Mouse (Mus musculus): Measurements from ENCODE around the gene Ddi2. TPM values are rescaled to one million over a fixed set of nuclear protein-coding genes. Genes with fewer than 3 reads are reported as not detected.

Ddi2 gene
- polyA plus RNA-seq, 1 experiment from 2014 or later = 37.7 TPM

- Histone ChIP-seq H3K36me3 (ENCODE audit: inconsistent target) (no peaks in the 10 kb centered on the region), H3K4me3 (ENCODE audit: inconsistent target) (no peak overlapping the region), H3K27ac (no peak overlapping the region), H3K79me2 (ENCODE audit: inconsistent target) (no peaks in the 10 kb centered on the region)
- 95% methylated on average over 17 of the region's 19 CpGs for WGBS (ENCODE audit: missing documents)
Observed at GRCm38 (mm10) chr4:141755375-141755930, 32.2 kb upstream of the Ddi2 start.

DNA sequence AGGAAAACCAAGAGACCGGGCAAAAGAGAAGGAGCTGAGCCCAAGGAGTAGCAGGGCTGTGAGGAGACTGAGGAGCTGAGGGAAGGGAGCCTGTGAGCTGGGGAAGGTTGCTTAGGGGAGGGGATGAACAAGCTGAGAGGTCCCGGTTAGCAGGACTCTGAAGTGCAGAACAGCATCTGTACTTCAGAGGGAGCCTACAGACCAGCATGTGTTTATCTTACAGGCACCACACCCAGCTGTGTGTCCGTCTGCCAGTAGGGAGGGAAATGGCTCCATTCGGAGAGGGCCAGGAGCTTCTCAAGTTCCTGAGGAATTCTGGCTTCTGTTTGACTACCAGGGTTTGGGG lies 28.8 kb upstream of the Ddi2 start:
- Histone ChIP-seq H3K27ac (no peak overlapping the region), H3K4me3 (ENCODE audit: inconsistent target) (no peak overlapping the region), H3K79me2 (ENCODE audit: inconsistent target) (no peaks in the 10 kb centered on the region), H3K36me3 (ENCODE audit: inconsistent target) (no peaks in the 10 kb centered on the region)
- 41% methylated on average over 4 of the region's 4 CpGs for WGBS (ENCODE audit: missing documents)

DNA sequence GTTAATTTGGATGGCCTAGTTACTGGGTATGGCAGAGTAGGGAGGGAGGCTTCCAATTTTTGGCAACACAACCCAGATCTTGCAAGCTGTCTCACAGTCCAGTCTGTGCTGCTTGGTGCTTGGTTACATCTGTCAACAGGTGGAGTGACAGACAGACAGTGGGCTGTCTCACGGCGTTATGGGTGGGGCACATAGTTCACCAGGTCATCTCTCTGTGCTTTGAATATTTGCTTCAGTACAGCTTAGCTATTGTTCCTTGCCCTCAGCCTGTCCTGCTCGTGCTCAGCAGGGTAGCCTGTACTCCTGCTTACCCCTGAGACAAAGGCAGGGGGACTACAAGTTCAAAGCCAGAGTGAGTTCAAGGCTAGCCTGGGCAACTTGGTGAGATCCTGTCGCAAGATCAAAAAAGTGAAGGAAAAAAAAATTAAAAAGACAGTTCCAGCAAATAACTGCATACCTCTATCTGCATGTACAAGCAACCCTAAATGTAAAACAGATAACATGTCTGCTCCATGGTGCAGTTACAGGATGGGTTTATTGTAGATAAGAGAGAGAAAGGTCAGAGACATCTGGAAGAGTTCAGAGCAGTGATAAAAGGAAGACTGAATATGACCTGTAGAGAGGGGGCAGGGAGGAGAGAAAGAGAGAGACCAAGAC lies 28.3 kb upstream of the Ddi2 start:
- no peaks in the 10 kb centered on the region for H3K36me3 ChIP-seq (ENCODE audit: inconsistent target)
- WGBS (ENCODE audit: missing documents) = 79% methylated on average over 4 of the region's 4 CpGs
- no peak overlapping the region for H3K27ac ChIP-seq
- no peaks in the 10 kb centered on the region for H3K79me2 ChIP-seq (ENCODE audit: inconsistent target)
- H3K4me3 ChIP-seq (ENCODE audit: inconsistent target) = no peak overlapping the region

- Histone ChIP-seq H3K27ac (no peak overlapping the region), H3K79me2 (ENCODE audit: inconsistent target) (no peaks in the 10 kb centered on the region), H3K4me3 (ENCODE audit: inconsistent target) (no peak overlapping the region), H3K36me3 (ENCODE audit: inconsistent target) (no peaks in the 10 kb centered on the region)
- 82% methylated on average over 3 of the region's 3 CpGs for WGBS (ENCODE audit: missing documents)
Observed at GRCm38 (mm10) chr4:141750826-141751225, 27.6 kb upstream of the Ddi2 start.

DNA sequence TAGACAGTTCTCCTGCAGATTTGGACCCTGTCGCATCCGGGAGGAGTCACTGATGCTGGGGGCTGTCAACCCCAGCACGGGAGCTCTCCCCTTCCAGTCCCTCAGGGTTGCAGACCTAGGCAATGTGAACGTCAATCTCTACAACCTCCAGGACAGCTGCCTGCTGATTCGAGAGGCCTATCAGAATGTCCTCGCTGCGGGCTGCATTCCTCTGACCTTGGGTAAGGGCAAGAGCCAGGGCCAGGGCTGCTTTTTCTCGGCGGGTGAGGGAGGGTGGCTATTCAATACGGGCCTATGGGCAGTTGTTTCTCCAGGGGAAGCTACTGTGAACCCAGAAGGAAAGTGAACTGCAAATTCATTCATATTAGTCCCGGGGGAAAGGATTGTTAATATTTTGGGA lies 26.3 kb upstream of the Ddi2 start:
- Histone ChIP-seq H3K79me2 (ENCODE audit: inconsistent target) (no peaks in the 10 kb centered on the region), H3K4me3 (ENCODE audit: inconsistent target) (no peak overlapping the region), H3K27ac (no peak overlapping the region), H3K36me3 (ENCODE audit: inconsistent target) (no peaks in the 10 kb centered on the region)
- WGBS (ENCODE audit: missing documents) = 78% methylated on average over 11 of the region's 11 CpGs

DNA sequence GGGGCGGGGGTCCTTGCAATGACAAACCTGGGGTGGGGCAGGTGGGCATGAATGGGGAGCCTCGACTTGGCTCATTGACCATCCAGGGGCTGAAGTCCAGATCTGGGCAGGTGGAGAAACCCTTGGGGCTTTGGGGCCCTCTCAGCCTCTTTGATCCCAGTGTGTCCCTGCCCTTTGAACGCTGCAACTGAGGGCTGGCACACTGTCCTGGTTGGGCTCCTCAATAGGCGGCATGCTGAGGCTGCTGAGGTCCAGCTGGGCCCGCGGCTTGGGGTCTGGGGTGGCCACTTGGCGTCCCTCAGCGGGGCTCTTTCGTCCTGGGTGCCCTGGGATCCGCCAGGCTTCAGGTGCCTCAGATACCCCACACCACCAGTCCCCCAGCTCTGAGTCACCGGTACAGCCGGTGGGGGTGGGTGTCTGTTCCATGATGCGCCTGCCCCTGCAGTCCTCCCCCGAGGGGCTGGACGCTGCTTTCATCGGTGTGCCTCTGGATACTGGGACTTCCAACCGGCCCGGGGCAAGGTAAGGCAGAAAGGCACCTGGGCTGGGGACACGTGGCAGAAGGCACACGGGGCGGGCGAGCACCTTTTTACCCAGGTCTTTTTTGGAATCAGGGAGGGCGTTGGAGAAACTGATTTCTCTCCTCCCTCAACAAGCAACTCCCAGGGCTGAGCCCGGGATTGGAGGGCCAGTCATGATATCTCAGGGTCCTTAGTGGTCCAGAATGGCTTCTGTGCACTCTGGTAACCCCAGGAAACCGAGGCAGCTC lies 23.5 kb upstream of the Ddi2 start, which contains the start of gene Agmat:
Gene Agmat (plus strand): TSS at position 95 of the 769 bp plus-strand sequence.
- no peak within 1 kb of the TSS for H3K27ac ChIP-seq
- no peaks in the 10 kb centered on the region for H3K36me3 ChIP-seq (ENCODE audit: inconsistent target)
- WGBS (ENCODE audit: missing documents) = 50% methylated on average over 25 of the region's 25 CpGs
- no peak within 1 kb of the TSS for H3K4me3 ChIP-seq (ENCODE audit: inconsistent target)
- H3K79me2 ChIP-seq (ENCODE audit: inconsistent target) = no peaks in the 10 kb centered on the region

- 100% methylated on average over 4 of the region's 4 CpGs for WGBS (ENCODE audit: missing documents)
Observed at GRCm38 (mm10) chr4:141742381-141742780, 19.2 kb upstream of the Ddi2 start.

DNA sequence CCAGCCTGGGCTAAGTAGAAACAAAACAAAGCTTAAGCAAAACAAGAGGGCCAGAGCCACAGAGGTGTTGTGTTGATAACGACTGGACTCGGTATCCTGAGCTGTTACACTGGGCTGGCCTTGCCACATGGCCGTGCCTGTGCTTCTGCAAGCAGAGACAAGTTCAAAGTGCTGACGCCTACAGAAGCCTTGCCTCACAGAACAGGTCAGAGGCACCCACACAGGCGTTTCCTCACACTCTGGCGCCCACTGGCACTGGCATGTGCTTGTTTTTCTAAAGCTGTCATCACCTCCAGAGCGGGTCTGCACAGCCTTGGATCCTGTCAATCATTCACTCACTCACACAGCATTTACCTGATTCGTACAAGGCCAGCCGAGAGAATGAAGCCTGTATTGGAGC lies 18.6 kb upstream of the Ddi2 start:
- 85% methylated on average over 9 of the region's 9 CpGs for WGBS (ENCODE audit: missing documents)
- no peaks in the 10 kb centered on the region for H3K36me3 ChIP-seq (ENCODE audit: inconsistent target)
- H3K79me2 ChIP-seq (ENCODE audit: inconsistent target) = no peaks in the 10 kb centered on the region
- H3K27ac ChIP-seq = no peak overlapping the region
- H3K4me3 ChIP-seq (ENCODE audit: inconsistent target) = no peak overlapping the region

More at GRCm38 (mm10) chr4:141742381-141742780, 19.2 kb upstream of the Ddi2 start:
- H3K4me3 ChIP-seq (ENCODE audit: inconsistent target) = no peak overlapping the region
- H3K27ac ChIP-seq = no peak overlapping the region
- H3K79me2 ChIP-seq (ENCODE audit: inconsistent target) = no peaks in the 10 kb centered on the region
- H3K36me3 ChIP-seq (ENCODE audit: inconsistent target) = no peaks in the 10 kb centered on the region

DNA sequence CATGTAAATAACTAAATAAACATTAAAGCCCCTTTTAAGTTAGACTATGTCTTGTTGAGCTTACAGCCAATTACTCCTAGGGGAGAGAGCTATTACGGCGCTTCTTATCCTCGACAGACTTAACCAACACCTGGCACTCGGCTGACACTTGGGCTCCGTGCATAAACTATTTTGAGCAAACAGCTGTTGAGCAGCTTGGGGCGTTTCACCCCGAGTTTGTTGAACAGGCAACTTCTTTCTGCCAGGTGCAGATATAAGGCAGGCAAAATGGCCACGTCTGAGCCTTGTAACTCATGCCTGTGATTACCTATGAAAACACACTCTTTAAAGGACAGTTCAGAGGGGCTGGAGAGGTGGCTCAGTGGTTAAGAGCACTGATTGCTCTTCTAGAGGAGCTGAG lies 14.8 kb upstream of the Ddi2 start:
- no peaks in the 10 kb centered on the region for H3K36me3 ChIP-seq (ENCODE audit: inconsistent target)
- 87% methylated on average over 8 of the region's 8 CpGs for WGBS (ENCODE audit: missing documents)

GRCm38 (mm10) chr4:141736856-141737255 lies 13.6 kb upstream of the Ddi2 start:
- WGBS (ENCODE audit: missing documents) = 41% methylated on average over 4 of the region's 4 CpGs
- Histone ChIP-seq H3K4me3 (ENCODE audit: inconsistent target) (no peak overlapping the region), H3K79me2 (ENCODE audit: inconsistent target) (no peaks in the 10 kb centered on the region), H3K27ac (peak overlapping the region; percentile 36), H3K36me3 (ENCODE audit: inconsistent target) (no peaks in the 10 kb centered on the region)

More for the DNA sequence above, 14.8 kb upstream of the Ddi2 start:
- H3K4me3 ChIP-seq (ENCODE audit: inconsistent target) = no peak overlapping the region
- H3K79me2 ChIP-seq (ENCODE audit: inconsistent target) = no peaks in the 10 kb centered on the region
- no peak overlapping the region for H3K27ac ChIP-seq

DNA sequence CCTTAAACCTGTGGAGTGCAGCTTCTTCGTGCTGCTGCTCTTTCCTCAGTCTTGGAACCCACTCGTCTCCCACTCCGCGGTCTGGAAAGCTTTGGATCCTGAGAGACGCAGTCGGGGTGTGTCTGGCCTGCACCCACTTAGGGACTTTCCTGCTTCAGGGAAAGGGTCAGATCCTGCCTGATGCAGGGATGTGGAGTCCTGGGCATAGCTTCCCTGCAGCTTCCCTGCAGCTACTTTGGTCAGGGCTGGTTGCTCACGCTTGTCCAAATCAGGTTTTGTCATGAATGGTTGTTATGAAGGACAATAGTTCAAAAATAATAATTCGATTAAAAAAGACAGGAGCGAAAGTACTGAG lies 12.0 kb upstream of the Ddi2 start:
- H3K4me3 ChIP-seq (ENCODE audit: inconsistent target) = no peak overlapping the region
- WGBS (ENCODE audit: missing documents) = 47% methylated on average over 9 of the region's 9 CpGs
- no peaks in the 10 kb centered on the region for H3K79me2 ChIP-seq (ENCODE audit: inconsistent target)
- H3K36me3 ChIP-seq (ENCODE audit: inconsistent target) = no peaks in the 10 kb centered on the region
- H3K27ac ChIP-seq = no peak overlapping the region

DNA sequence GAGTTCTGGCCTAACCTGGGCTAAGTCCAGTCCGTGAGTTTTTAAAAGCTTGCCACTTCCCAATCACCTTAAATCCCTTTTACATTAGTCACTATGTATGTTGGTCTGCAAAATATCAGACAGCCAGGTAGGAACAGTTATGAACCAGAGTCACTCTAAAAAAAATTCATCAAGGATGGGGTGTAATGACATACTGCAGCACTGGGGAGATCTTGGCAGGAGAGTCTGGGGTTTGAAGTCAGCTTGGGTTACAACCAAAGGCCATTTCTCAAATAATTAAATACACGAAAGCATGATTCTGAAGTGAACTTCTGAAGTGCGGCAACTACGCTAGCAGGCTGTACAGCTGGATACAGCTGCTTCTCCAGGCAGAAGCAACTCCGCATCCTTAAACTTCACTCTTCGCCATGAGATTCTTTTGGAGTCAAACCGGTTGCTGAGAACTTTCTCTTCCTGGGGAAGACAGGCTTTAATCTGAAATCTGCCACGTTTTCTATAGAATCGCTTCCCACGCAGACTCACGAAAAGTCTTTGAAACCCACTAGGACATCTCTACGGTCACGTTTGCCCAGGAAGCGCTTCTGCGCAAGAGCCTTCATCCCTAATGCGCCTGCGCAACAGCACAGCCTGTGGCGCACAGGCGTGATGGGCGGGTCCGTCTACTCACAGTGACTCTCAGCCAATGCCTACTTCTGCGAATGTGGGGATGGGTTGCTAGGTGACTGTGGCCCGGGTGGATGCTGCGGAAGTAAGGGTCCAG lies 11.4 kb upstream of the Ddi2 start:
- peak overlapping the region; percentile 16; the same call in 1 of the 2 replicates for H3K4me3 ChIP-seq (ENCODE audit: inconsistent target)
- H3K27ac ChIP-seq = peak overlapping the region; percentile 1; the same call in 1 of the 2 replicates
- H3K36me3 ChIP-seq (ENCODE audit: inconsistent target) = no peaks in the 10 kb centered on the region
- WGBS (ENCODE audit: missing documents) = 17% methylated on average over 24 of the region's 24 CpGs
- no peaks in the 10 kb centered on the region for H3K79me2 ChIP-seq (ENCODE audit: inconsistent target)

GRCm38 (mm10) chr4:141731766-141732165 lies 8.5 kb upstream of the Ddi2 start:
- Histone ChIP-seq H3K4me3 (ENCODE audit: inconsistent target) (no peak overlapping the region), H3K36me3 (ENCODE audit: inconsistent target) (no peaks in the 10 kb centered on the region), H3K27ac (no peak overlapping the region), H3K79me2 (ENCODE audit: inconsistent target) (no peaks in the 10 kb centered on the region)
- WGBS (ENCODE audit: missing documents) = 86% methylated on average over 4 of the region's 5 CpGs

GRCm38 (mm10) chr4:141730401-141730800 lies 7.2 kb upstream of the Ddi2 start:
- WGBS (ENCODE audit: missing documents) = 93% methylated on average over 10 of the region's 13 CpGs
- H3K36me3 ChIP-seq (ENCODE audit: inconsistent target) = no peaks in the 10 kb centered on the region
- H3K79me2 ChIP-seq (ENCODE audit: inconsistent target) = no peaks in the 10 kb centered on the region
- no peak overlapping the region for H3K4me3 ChIP-seq (ENCODE audit: inconsistent target)
- no peak overlapping the region for H3K27ac ChIP-seq

- Histone ChIP-seq H3K4me3 (ENCODE audit: inconsistent target) (no peak overlapping the region), H3K36me3 (ENCODE audit: inconsistent target) (no peaks in the 10 kb centered on the region), H3K27ac (no peak overlapping the region), H3K79me2 (ENCODE audit: inconsistent target) (no peaks in the 10 kb centered on the region)
- WGBS (ENCODE audit: missing documents) = 95% methylated on average over 3 of the region's 3 CpGs
Observed at GRCm38 (mm10) chr4:141729266-141729665, 6.0 kb upstream of the Ddi2 start.

Measured in macrophage (primary cell).